Mouse (Mus musculus) erythroblast, embryonic 14.5 days (primary cell): ENCODE results near the gene Kif16b.

Experiments
- GATA1 ChIP-seq: IDR thresholded peaks from 2 replicates; pipeline ENCODE4 v1.6.1; 2012; ENCODE audit warnings: low read length, inconsistent platforms, mixed read lengths
- TAL1 ChIP-seq: IDR thresholded peaks from 3 replicates; pipeline ENCODE4 v1.6.1; 2012; ENCODE audit warnings: low read length, inconsistent platforms, mixed read lengths

GRCm38 (mm10) chr2:142625101-142625500 is 276.2 kb downstream of the Kif16b start:
- TF ChIP-seq GATA1 (no peak), TAL1 (no peak)
